Mouse (Mus musculus) CD4-positive helper T cell, adult 2 months (primary cell): ENCODE data around the gene Abcc12.

Source experiments
- DNase-seq: peaks from one replicate; pipeline ENCODE4 v3.0.0-alpha.2; 2012; ENCODE audit warnings: low read depth, missing footprints, low spot score

Gene Abcc12

GRCm38 (mm10) chr8:86512886-86513285 lies 67.6 kb downstream of the Abcc12 start:
- DNase-seq, result no peak

GRCm38 (mm10) chr8:86512131-86512792 lies 68.2 kb downstream of the Abcc12 start:
- DNase-seq, result no peak

GRCm38 (mm10) chr8:86501341-86501740 lies 79.1 kb downstream of the Abcc12 start:
- no peak for DNase-seq

- DNase-seq, result no peak
Measured at GRCm38 (mm10) chr8:86495056-86495455, 85.4 kb downstream of the Abcc12 start.

GRCm38 (mm10) chr8:86493841-86494240 lies 86.6 kb downstream of the Abcc12 start:
- no peak for DNase-seq

- no peak for DNase-seq
Measured at GRCm38 (mm10) chr8:86485411-86485810, 95.1 kb downstream of the Abcc12 start.

GRCm38 (mm10) chr8:86484244-86484643 lies 96.2 kb downstream of the Abcc12 start:
- no peak for DNase-seq

- DNase-seq, result no peak
Measured at GRCm38 (mm10) chr8:86482116-86482515, 98.4 kb downstream of the Abcc12 start.

GRCm38 (mm10) chr8:86475711-86476438 lies 104.6 kb downstream of the Abcc12 start:
- DNase-seq, result no peak

GRCm38 (mm10) chr8:86474461-86474860 lies 106.0 kb downstream of the Abcc12 start:
- no peak for DNase-seq

- no peak for DNase-seq
Measured at GRCm38 (mm10) chr8:86473121-86473520, 107.4 kb downstream of the Abcc12 start.

- no peak for DNase-seq
Measured at GRCm38 (mm10) chr8:86470717-86471116, 109.8 kb downstream of the Abcc12 start.

GRCm38 (mm10) chr8:86463215-86463614 lies 117.3 kb downstream of the Abcc12 start:
- DNase-seq, result no peak

GRCm38 (mm10) chr8:86460372-86460771 lies 120.1 kb downstream of the Abcc12 start:
- no peak for DNase-seq

GRCm38 (mm10) chr8:86453697-86454480 lies 126.6 kb downstream of the Abcc12 start:
- no peak for DNase-seq

- no peak for DNase-seq
Measured at GRCm38 (mm10) chr8:86449870-86450515, 130.5 kb downstream of the Abcc12 start.

- no peak for DNase-seq
Measured at GRCm38 (mm10) chr8:86445516-86445915, 135.0 kb downstream of the Abcc12 start.

GRCm38 (mm10) chr8:86443744-86444143 lies 136.7 kb downstream of the Abcc12 start:
- DNase-seq, result no peak

- DNase-seq, result no peak
Measured at GRCm38 (mm10) chr8:86438983-86439299, 141.5 kb downstream of the Abcc12 start.

- no peak for DNase-seq
Measured at GRCm38 (mm10) chr8:86438133-86438982, 142.1 kb downstream of the Abcc12 start.

GRCm38 (mm10) chr8:86437418-86437817 lies 143.1 kb downstream of the Abcc12 start:
- DNase-seq, result no peak
